Mouse (Mus musculus) embryonic facial prominence, embryonic 14.5 days (tissue): Measurements from ENCODE around the gene Zfp607b. TPM values are rescaled to one million over a fixed set of nuclear protein-coding genes. Genes with fewer than 3 reads are reported as not detected.
A peak's percentile ranks its signal among the peaks of the same experiment; 100 is the strongest.

ENCODE experiments used
- ATAC-seq: fragments of 200-750 bp; cut with Nextera tagmentation; 2 replicates; pipeline ENCODE4 v1.8.0; 2017; ENCODE audit warnings: low read depth, moderate number of reproducible peaks, moderate TSS enrichment
- DNase-seq: peaks from one replicate; pipeline ENCODE4 v3.0.0-alpha.2; 2015; ENCODE audit warnings: low spot score
- H3K27ac ChIP-seq: fragments of 300-500 bp; sonication (generic); replicated peaks from 2 replicates; pipeline ENCODE4 v1.5.1; 2014; ENCODE audit warnings: low read depth, mild to moderate bottlenecking, low read length, moderate library complexity
- H3K27me3 ChIP-seq: fragments of 300-500 bp; sonication (generic); replicated peaks from 2 replicates; pipeline ENCODE4 v1.6.1; 2014; ENCODE audit warnings: low read length; ENCODE audit not compliant: control insufficient read depth, insufficient read depth
- H3K36me3 ChIP-seq: fragments of 300-500 bp; sonication (generic); 2 replicates; pipeline ENCODE4 v1.6.1; 2014; ENCODE audit warnings: low read length, mixed read lengths; ENCODE audit not compliant: control insufficient read depth, insufficient read depth
- H3K4me1 ChIP-seq: fragments of 300-500 bp; sonication (generic); 2 replicates; pipeline ENCODE4 v1.6.1; 2014; ENCODE audit warnings: antibody characterized with exemption, low read length; ENCODE audit not compliant: control insufficient read depth, insufficient read depth
- H3K4me2 ChIP-seq: fragments of 300-500 bp; sonication (generic); 2 replicates; pipeline ENCODE4 v1.6.1; 2014; ENCODE audit warnings: low read depth, mild to moderate bottlenecking, low read length, moderate library complexity, mixed read lengths
- H3K4me3 ChIP-seq: fragments of 300-500 bp; sonication (generic); 2 replicates; pipeline ENCODE4 v1.5.1; 2014; ENCODE audit warnings: low read depth, mild to moderate bottlenecking, low read length
- H3K9ac ChIP-seq: fragments of 300-500 bp; sonication (generic); 2 replicates; pipeline ENCODE4 v1.6.1; 2014; ENCODE audit warnings: low read depth, mild to moderate bottlenecking, low read length, moderate library complexity, mixed read lengths
- H3K9me3 ChIP-seq: fragments of 300-500 bp; sonication (generic); 2 replicates; pipeline ENCODE4 v1.6.1; 2016; ENCODE audit warnings: low read length; ENCODE audit not compliant: control insufficient read depth
- WGBS: fragments of 180-500 bp; shearing (Covaris S2); extraction: QIAGEN DNeasy Blood & Tissue Kit; methylation state at CpG from one replicate; pipeline ENCODE4 v1.1.7; 2014; 5-methylcytosine and 5-hydroxymethylcytosine counted together
- polyA plus RNA-seq: library from polyadenylated mRNA; unstranded; fragments of >200 nt; fragmentation: Nextera tagmentation; extraction: Ambion mirVana; gene quantifications from 2 replicates; pipeline ENCODE4 v1.2.1, GENCODE M21; 2014

Zfp607b gene
- polyA plus RNA-seq, 1 experiment from 2014 or later: 3.4 TPM

GRCm38 (mm10) chr7:27691076-27691475 is 1.9 kb downstream of the Zfp607b start:
- Histone ChIP-seq H3K36me3 (no peaks in the 10 kb centered on the region), H3K4me1 (no peaks in the 10 kb centered on the region), H3K27me3 (no peaks in the 10 kb centered on the region), H3K4me2 (no peak overlapping the region), H3K9me3 (no peaks in the 10 kb centered on the region), H3K4me3 (no peak overlapping the region), H3K9ac (no peak overlapping the region), H3K27ac (no peak overlapping the region)
- ATAC-seq: no peak
- DNase-seq: peak; percentile 28
- WGBS: 44% methylated on average over 5 of the region's 5 CpGs

GRCm38 (mm10) chr7:27696711-27697110 is 7.6 kb downstream of the Zfp607b start:
- Histone ChIP-seq H3K36me3 (no peaks in the 10 kb centered on the region), H3K27ac (no peak overlapping the region), H3K4me1 (no peaks in the 10 kb centered on the region), H3K9ac (no peak overlapping the region), H3K4me3 (no peak overlapping the region), H3K9me3 (no peaks in the 10 kb centered on the region), H3K4me2 (no peak overlapping the region), H3K27me3 (no peaks in the 10 kb centered on the region)
- whole genome bisulfite sequencing: 42% methylated on average over 3 of the region's 3 CpGs
- no peak for DNase-seq
- no peak for ATAC-seq

DNA sequence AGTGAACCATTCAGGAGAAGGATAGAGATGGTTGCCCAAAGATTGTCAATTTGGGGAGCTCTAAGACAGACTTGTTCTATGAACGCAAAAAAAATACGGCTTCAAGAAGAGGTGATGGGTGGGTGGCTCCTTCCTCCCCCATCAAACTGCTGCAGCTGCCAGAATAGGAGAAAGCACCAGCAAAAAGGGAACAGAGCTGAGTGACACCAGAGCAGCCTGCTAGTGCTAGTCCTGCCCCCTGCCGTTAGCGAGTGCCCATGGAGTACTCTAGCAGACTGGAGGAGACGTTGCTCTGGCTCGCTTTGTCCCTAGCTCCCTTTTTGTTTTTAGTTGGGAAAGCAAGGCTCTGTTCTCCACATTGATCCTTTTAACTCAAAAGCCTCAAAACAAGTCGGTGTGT is 21.3 kb downstream of the Zfp607b start:
- Histone ChIP-seq H3K4me2 (no peak overlapping the region), H3K27ac (no peak overlapping the region), H3K4me1 (no peaks in the 10 kb centered on the region), H3K4me3 (no peak overlapping the region), H3K9ac (no peak overlapping the region), H3K36me3 (no peaks in the 10 kb centered on the region), H3K27me3 (no peaks in the 10 kb centered on the region), H3K9me3 (peaks cover 8% of the 10 kb centered on the region; the same call in 1 of the 2 replicates)
- WGBS: 86% methylated on average over 7 of the region's 7 CpGs
- DNase-seq (no peak), ATAC-seq (no peak)

GRCm38 (mm10) chr7:27721951-27722350 is 32.8 kb downstream of the Zfp607b start:
- Histone ChIP-seq H3K27me3 (no peaks in the 10 kb centered on the region), H3K4me3 (no peak overlapping the region), H3K27ac (no peak overlapping the region), H3K36me3 (no peaks in the 10 kb centered on the region), H3K4me1 (no peaks in the 10 kb centered on the region), H3K9ac (no peak overlapping the region), H3K9me3 (no peaks in the 10 kb centered on the region), H3K4me2 (no peak overlapping the region)
- DNase-seq (no peak), ATAC-seq (no peak)
- WGBS: 84% methylated on average over 8 of the region's 8 CpGs

DNA sequence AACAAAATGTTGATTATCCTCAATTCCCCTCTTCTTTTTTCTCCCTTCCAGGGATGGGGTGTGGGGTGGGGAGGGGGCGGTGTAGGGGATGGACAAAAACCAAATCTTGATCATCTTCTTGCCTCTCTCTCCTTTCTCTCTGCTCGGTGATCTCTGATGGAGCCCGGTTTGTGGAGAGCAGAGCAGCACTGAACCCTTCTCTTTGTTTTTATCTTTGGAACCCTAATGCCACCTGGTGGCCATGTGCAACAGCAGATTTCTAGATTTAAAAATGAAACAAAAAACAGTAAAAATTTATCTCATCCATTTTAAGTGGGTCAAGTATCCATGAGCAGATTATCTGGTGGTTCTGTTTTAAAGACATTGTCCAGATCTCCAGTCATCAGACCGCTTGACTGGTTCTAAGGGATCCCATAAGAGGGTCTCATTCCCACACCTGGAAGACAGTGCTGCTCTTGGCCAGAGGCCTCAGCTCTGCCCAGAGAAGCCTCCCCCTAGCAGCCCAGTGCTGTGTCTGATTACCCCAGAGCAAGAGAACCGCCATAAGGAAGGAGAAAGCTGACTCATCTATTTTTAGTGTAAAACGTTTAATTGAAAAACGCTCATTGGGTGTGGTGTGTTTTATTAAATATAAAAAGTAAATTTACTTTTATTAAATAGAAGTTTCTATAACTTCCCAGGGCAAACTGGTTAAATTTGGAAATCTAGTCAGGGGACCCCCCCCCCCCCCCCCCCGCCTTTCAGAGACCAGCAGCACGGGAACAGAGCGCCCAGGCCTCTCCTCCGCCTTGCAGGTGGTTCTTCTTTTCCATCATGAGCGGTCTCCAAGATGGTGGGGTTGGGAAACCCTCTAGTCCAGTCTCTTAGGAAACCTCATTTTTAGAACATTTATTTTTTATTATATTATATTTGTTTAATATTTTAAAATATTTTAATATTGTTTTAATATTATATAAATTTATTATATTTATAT is 36.7 kb downstream of the Zfp607b start:
- Histone ChIP-seq H3K27me3 (no peaks in the 10 kb centered on the region), H3K4me1 (no peaks in the 10 kb centered on the region), H3K9ac (0 out of 2 replicates have a peak overlapping the region, but pooled peaks have one; percentile 25), H3K36me3 (no peaks in the 10 kb centered on the region), H3K4me3 (no peak overlapping the region), H3K27ac (0 out of 2 replicates have a peak overlapping the region, but pooled peaks have one; percentile 6), H3K4me2 (no peak overlapping the region), H3K9me3 (no peaks in the 10 kb centered on the region)
- WGBS: 45% methylated on average over 12 of the region's 12 CpGs
- ATAC-seq (peak; percentile 86), DNase-seq (peak; percentile 75)

DNA sequence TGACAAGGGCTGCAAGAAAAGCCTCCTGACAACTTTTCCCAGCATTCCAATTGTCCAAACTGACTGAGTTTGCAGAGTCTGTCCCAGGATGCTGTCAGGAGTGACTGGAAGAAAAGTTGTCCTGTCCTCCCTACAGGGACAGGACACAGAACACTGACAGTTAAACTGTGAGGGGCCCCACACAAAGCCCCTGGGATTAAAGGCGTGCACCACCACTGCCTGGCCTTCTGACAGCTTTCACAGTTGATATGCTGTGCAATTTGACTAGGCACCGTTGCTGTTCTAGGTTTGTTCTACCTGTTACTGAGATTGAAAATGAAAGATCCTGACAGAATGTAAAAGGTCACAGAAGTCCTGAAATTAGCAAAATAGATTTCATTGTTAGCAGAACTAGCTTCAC is 38.3 kb downstream of the Zfp607b start:
- Histone ChIP-seq H3K4me3 (no peak overlapping the region), H3K9ac (no peak overlapping the region), H3K9me3 (no peaks in the 10 kb centered on the region), H3K27ac (no peak overlapping the region), H3K27me3 (no peaks in the 10 kb centered on the region), H3K4me1 (peaks cover 2% of the 10 kb centered on the region; the same call in 1 of the 2 replicates), H3K36me3 (no peaks in the 10 kb centered on the region), H3K4me2 (no peak overlapping the region)
- ATAC-seq (no peak), DNase-seq (no peak)
- 42% methylated on average over 2 of the region's 2 CpGs for WGBS

- under 1% methylated on average over 35 of the region's 35 CpGs for WGBS
- Histone ChIP-seq H3K27ac (peak within 1 kb of the TSS; percentile 96), H3K9ac (peak within 1 kb of the TSS; percentile 90), H3K36me3 (no peaks in the 10 kb centered on the region), H3K4me2 (peak within 1 kb of the TSS; percentile 80), H3K4me1 (peaks cover 10% of the 10 kb centered on the region; the same call in 1 of the 2 replicates), H3K9me3 (no peaks in the 10 kb centered on the region), H3K27me3 (no peaks in the 10 kb centered on the region), H3K4me3 (peak within 1 kb of the TSS; percentile 62)
- peak; percentile 94 for DNase-seq
- peak; percentile 96 for ATAC-seq
Measured at GRCm38 (mm10) chr7:27731281-27731883, 42.2 kb downstream of the Zfp607b start, which contains the start of gene Zfp60. Gene Zfp60, plus strand, starts transcription at chr7:27731389.

DNA sequence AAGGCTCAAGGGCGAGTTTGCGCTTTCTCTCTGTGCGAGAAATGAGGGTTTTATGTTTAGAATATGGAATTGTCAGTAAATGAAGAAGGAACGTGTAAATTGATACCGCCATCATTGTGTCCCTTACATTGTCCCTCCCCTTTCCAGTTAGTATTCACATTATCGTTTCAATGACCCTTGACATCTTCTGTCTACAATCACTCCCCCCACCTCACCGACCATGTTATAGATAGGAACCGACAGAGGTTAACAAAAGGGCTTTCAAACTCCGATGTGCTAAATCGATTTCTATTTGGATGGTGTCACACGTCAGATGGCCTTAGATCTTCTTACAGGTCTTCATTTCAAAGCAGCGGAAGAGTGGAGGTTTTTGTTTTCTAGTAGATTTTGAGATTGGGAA is 42.8 kb downstream of the Zfp607b start:
- Histone ChIP-seq H3K27ac (peak overlapping the region; percentile 96), H3K9me3 (no peaks in the 10 kb centered on the region), H3K4me2 (peak overlapping the region; percentile 80), H3K4me1 (peaks cover 10% of the 10 kb centered on the region; the same call in 1 of the 2 replicates), H3K27me3 (no peaks in the 10 kb centered on the region), H3K4me3 (peak overlapping the region; percentile 62), H3K36me3 (no peaks in the 10 kb centered on the region), H3K9ac (peak overlapping the region; percentile 90)
- DNase-seq (no peak), ATAC-seq (no peak)
- WGBS: 2% methylated on average over 12 of the region's 12 CpGs
